Mouse (Mus musculus) hindbrain, postnatal 0 days (tissue): ENCODE results near the gene Lrrc4c. TPM values are rescaled to one million over a fixed set of nuclear protein-coding genes. Genes with fewer than 3 reads are reported as not detected.
A peak's percentile ranks its signal among the peaks of the same experiment; 100 is the strongest.

ENCODE experiments used
- ATAC-seq: fragments of 200-750 bp; cut with Nextera tagmentation; 2 replicates; pipeline ENCODE4 v1.8.0; 2017; ENCODE audit warnings: mild to moderate bottlenecking, moderate TSS enrichment, moderate library complexity
- DNase-seq: peaks from one replicate; pipeline ENCODE4 v3.0.0-alpha.2; 2015; ENCODE audit warnings: low spot score
- H3K27ac ChIP-seq: fragments of 300-500 bp; sonication (generic); 2 replicates; pipeline ENCODE4 v1.5.1; 2014; ENCODE audit warnings: mild to moderate bottlenecking
- H3K27me3 ChIP-seq: fragments of 300-500 bp; sonication (generic); 2 replicates; pipeline ENCODE4 v1.6.1; 2014; ENCODE audit warnings: low read length, mixed read lengths; ENCODE audit not compliant: insufficient read depth
- H3K36me3 ChIP-seq: fragments of 300-500 bp; sonication (generic); 2 replicates; pipeline ENCODE4 v1.6.1; 2014; ENCODE audit warnings: low read length, mixed read lengths; ENCODE audit not compliant: insufficient read depth
- H3K4me1 ChIP-seq: fragments of 300-500 bp; sonication (generic); 2 replicates; pipeline ENCODE4 v1.6.1; 2014; ENCODE audit warnings: antibody characterized with exemption, low read length, mixed read lengths; ENCODE audit not compliant: insufficient read depth
- H3K4me2 ChIP-seq: fragments of 300-500 bp; sonication (generic); 2 replicates; pipeline ENCODE4 v1.6.1; 2014; ENCODE audit warnings: low read depth, mild to moderate bottlenecking, low read length, moderate library complexity, mixed read lengths
- H3K4me3 ChIP-seq: fragments of 300-500 bp; sonication (generic); 2 replicates; pipeline ENCODE4 v1.5.1; 2014; ENCODE audit warnings: low read length
- H3K9ac ChIP-seq: fragments of 300-500 bp; sonication (generic); replicated peaks from 2 replicates; pipeline ENCODE4 v1.6.1; 2014; ENCODE audit warnings: mild to moderate bottlenecking, low read length, moderate library complexity, mixed read lengths
- H3K9me3 ChIP-seq: fragments of 300-500 bp; sonication (generic); 2 replicates; pipeline ENCODE4 v1.6.1; 2016; ENCODE audit warnings: low read length, mixed read lengths
- CTCF ChIP-seq: IDR thresholded peaks from 2 replicates; pipeline ENCODE4 v1.5.1; 2016; ENCODE audit warnings: antibody characterized with exemption, control low read depth, low read depth
- WGBS: fragments of 180-500 bp; shearing (Covaris S2); extraction: QIAGEN DNeasy Blood & Tissue Kit; methylation state at CpG from one replicate; pipeline ENCODE4 v1.1.7; 2014; 5-methylcytosine and 5-hydroxymethylcytosine counted together
- polyA plus RNA-seq: library from polyadenylated mRNA; unstranded; fragments of >200 nt; fragmentation: Nextera tagmentation; extraction: Ambion mirVana; gene quantifications from 2 replicates; pipeline ENCODE4 v1.2.1, GENCODE M21; 2015
- total RNA-seq: library from RNA; depleted of rRNA; stranded (reverse); fragments of >200 nt; gene quantifications from 2 replicates; pipeline ENCODE4 v1.2.3, GENCODE M21; 2014

Gene Lrrc4c
- total and polyA plus RNA-seq, 2 experiments from 2014 or later, result 41.5 to 52.0 TPM

GRCm38 (mm10) chr2:97165745-97166144, 847.8 kb downstream of the Lrrc4c start:
- ATAC-seq (no peak), DNase-seq (no peak)
- Histone ChIP-seq H3K9me3 (no peaks in the 10 kb centered on the region), H3K4me3 (no peak overlapping the region), H3K27me3 (no peaks in the 10 kb centered on the region), H3K4me1 (no peaks in the 10 kb centered on the region), H3K27ac (no peak overlapping the region), H3K36me3 (no peaks in the 10 kb centered on the region), H3K9ac (no peak overlapping the region), H3K4me2 (no peak overlapping the region)
- 80% methylated on average over 2 of the region's 2 CpGs for WGBS
- no peak for TF ChIP-seq CTCF

- ATAC-seq, result no peak
- TF ChIP-seq CTCF, result no peak
- 89% methylated on average over 4 of the region's 4 CpGs for WGBS
Observed at GRCm38 (mm10) chr2:97178399-97178798, 860.4 kb downstream of the Lrrc4c start.

GRCm38 (mm10) chr2:97196968-97197606, 879.1 kb downstream of the Lrrc4c start:
- no peak for ATAC-seq
- DNase-seq, result no peak
- Histone ChIP-seq H3K9ac (no peak overlapping the region), H3K36me3 (no peaks in the 10 kb centered on the region), H3K9me3 (no peaks in the 10 kb centered on the region), H3K4me2 (no peak overlapping the region), H3K4me3 (no peak overlapping the region), H3K27ac (no peak overlapping the region), H3K27me3 (no peaks in the 10 kb centered on the region), H3K4me1 (no peaks in the 10 kb centered on the region)
- no peak for TF ChIP-seq CTCF
- WGBS, result 27% methylated on average over 4 of the region's 4 CpGs

More at GRCm38 (mm10) chr2:97178399-97178798, 860.4 kb downstream of the Lrrc4c start:
- Histone ChIP-seq H3K27ac (no peak overlapping the region), H3K4me2 (no peak overlapping the region), H3K36me3 (no peaks in the 10 kb centered on the region), H3K4me3 (no peak overlapping the region), H3K9ac (no peak overlapping the region), H3K9me3 (no peaks in the 10 kb centered on the region), H3K27me3 (no peaks in the 10 kb centered on the region), H3K4me1 (no peaks in the 10 kb centered on the region)
- no peak for DNase-seq

GRCm38 (mm10) chr2:97232966-97233365, 915.0 kb downstream of the Lrrc4c start:
- ATAC-seq, result no peak
- no peak for TF ChIP-seq CTCF
- Histone ChIP-seq H3K4me2 (no peak overlapping the region), H3K9ac (no peak overlapping the region), H3K27ac (no peak overlapping the region), H3K4me3 (no peak overlapping the region), H3K4me1 (no peaks in the 10 kb centered on the region), H3K27me3 (no peaks in the 10 kb centered on the region), H3K9me3 (0 out of 2 replicates have a peak, but pooled peaks cover 3% of the 10 kb centered on the region), H3K36me3 (no peaks in the 10 kb centered on the region)
- WGBS, result 67% methylated on average over 3 of the region's 3 CpGs
- DNase-seq, result peak; percentile 26

- no peaks in the 10 kb centered on the region for H3K27me3 ChIP-seq
- no peak overlapping the region for H3K9ac ChIP-seq
- H3K4me2 ChIP-seq, result no peak overlapping the region
- no peak for TF ChIP-seq CTCF
- no peak overlapping the region for H3K4me3 ChIP-seq
- DNase-seq (no peak), ATAC-seq (no peak)
- no peaks in the 10 kb centered on the region for H3K36me3 ChIP-seq
- 0 out of 2 replicates have a peak, but pooled peaks cover 3% of the 10 kb centered on the region for H3K9me3 ChIP-seq
- H3K27ac ChIP-seq, result no peak overlapping the region
- H3K4me1 ChIP-seq, result no peaks in the 10 kb centered on the region
- WGBS, result 61% methylated on average over 1 of the region's 1 CpGs
Observed at GRCm38 (mm10) chr2:97234074-97234473, 916.1 kb downstream of the Lrrc4c start.

GRCm38 (mm10) chr2:97274651-97275050, 956.7 kb downstream of the Lrrc4c start:
- Histone ChIP-seq H3K9me3 (no peaks in the 10 kb centered on the region), H3K36me3 (no peaks in the 10 kb centered on the region), H3K4me2 (no peak overlapping the region), H3K9ac (no peak overlapping the region), H3K27ac (no peak overlapping the region), H3K27me3 (no peaks in the 10 kb centered on the region), H3K4me3 (no peak overlapping the region), H3K4me1 (no peaks in the 10 kb centered on the region)
- WGBS, result 46% methylated on average over 2 of the region's 2 CpGs
- ATAC-seq, result no peak
- no peak for TF ChIP-seq CTCF
- no peak for DNase-seq

GRCm38 (mm10) chr2:97284986-97285385, 967.0 kb downstream of the Lrrc4c start:
- Histone ChIP-seq H3K4me2 (no peak overlapping the region), H3K27ac (no peak overlapping the region), H3K27me3 (no peaks in the 10 kb centered on the region), H3K9ac (no peak overlapping the region), H3K9me3 (no peaks in the 10 kb centered on the region), H3K4me3 (no peak overlapping the region), H3K4me1 (no peaks in the 10 kb centered on the region), H3K36me3 (no peaks in the 10 kb centered on the region)
- no peak for TF ChIP-seq CTCF
- ATAC-seq (no peak), DNase-seq (no peak)
